Mouse (Mus musculus): Measurements from ENCODE around the gene Gm10065.

DNA sequence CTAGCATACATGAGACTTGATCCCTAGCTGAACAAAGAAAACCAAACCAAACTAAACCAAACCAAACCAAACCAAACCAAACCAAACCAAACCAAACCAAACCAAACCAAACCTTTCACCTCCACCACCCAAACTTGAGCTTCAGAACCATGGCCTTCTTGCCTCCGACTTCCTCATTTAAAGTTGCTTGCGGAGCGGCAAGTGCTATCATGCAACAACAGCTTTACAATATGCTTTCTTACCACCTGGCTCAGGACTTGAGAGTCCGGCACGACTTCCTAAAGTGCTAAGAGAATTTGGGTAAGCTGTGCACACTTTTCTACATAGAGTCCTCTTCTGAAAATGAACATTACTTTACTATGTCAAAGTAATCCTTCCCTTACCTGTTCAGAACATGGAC is 23.1 kb upstream of the Gm10065 start:
- TF ChIP-seq MYOG (IDR thresholded peaks at IDR 0.05; ENCODE audit: control insufficient read depth in 1 of 3, insufficient read depth in 1 of 3, insufficient read length in 2 of 3, low read depth in 2 of 3) (no peak), POLR2A (IDR thresholded peaks at IDR 0.05; ENCODE audit: insufficient read length, low read depth) (no peak)
